Mouse (Mus musculus) lung, adult 10 weeks (tissue): ENCODE data around the gene 6430531B16Rik. TPM values are rescaled to one million over a fixed set of nuclear protein-coding genes. Genes with fewer than 3 reads are reported as not detected.

Experiments
- polyA plus RNA-seq: library from polyadenylated mRNA; stranded (reverse); fragments of 350-450 nt; fragmentation: Illumina TruSeq; extraction: RNeasy Lipid Tissue Mini Kit (QIAGEN cat#74804); gene quantifications from one replicate; pipeline ENCODE4 v1.2.3, GENCODE M21; 2014; ENCODE audit warnings: low read depth, low replicate concordance; ENCODE audit not compliant: insufficient read depth

The 6430531B16Rik gene
- polyA plus RNA-seq: 4.6 TPM

GRCm38 (mm10) chr7:139978278-139978892 lies at the start of gene 6430531B16Rik:
TSS of gene 6430531B16Rik (minus strand) at chr7:139978755.

GRCm38 (mm10) chr7:139992406-139992805 lies 13.9 kb upstream of the 6430531B16Rik start, which contains the start of gene Adam8:
TSS of gene Adam8 (minus strand) at chr7:139992562.

GRCm38 (mm10) chr7:139943674-139944281 lies 34.8 kb downstream of the 6430531B16Rik start, which contains the start of gene Utf1:
TSS of gene Utf1 (plus strand) at chr7:139943789.

Other genes with a start within 250 kb of the 6430531B16Rik start
- gene Adgra1, start 144.6 kb downstream of the 6430531B16Rik start, polyA plus RNA-seq: not detected
- gene Kndc1, start 84.1 kb downstream of the 6430531B16Rik start, polyA plus RNA-seq: 2.2 TPM
- gene Utf1, start 35.0 kb downstream of the 6430531B16Rik start, polyA plus RNA-seq: not detected
- gene Adam8, start 13.8 kb upstream of the 6430531B16Rik start, polyA plus RNA-seq: 6.5 TPM
- 13.9 TPM for gene Zfp511, start 57.6 kb upstream of the 6430531B16Rik start, polyA plus RNA-seq
- gene Tubgcp2, start 57.9 kb upstream of the 6430531B16Rik start, polyA plus RNA-seq: 8.3 TPM
- not detected for gene Msx3, start 70.3 kb upstream of the 6430531B16Rik start, polyA plus RNA-seq
- gene Caly, start 103.8 kb upstream of the 6430531B16Rik start, polyA plus RNA-seq: not detected
- not detected for gene Prap1, start 114.6 kb upstream of the 6430531B16Rik start, polyA plus RNA-seq
- gene Fuom, start 123.7 kb upstream of the 6430531B16Rik start, polyA plus RNA-seq: 29.5 TPM
- 8.8 TPM for gene Paox, start 137.0 kb upstream of the 6430531B16Rik start, polyA plus RNA-seq
- gene Echs1, start 137.7 kb upstream of the 6430531B16Rik start, polyA plus RNA-seq: 97.0 TPM
- 12.7 TPM for gene Mtg1, start 158.8 kb upstream of the 6430531B16Rik start, polyA plus RNA-seq
- gene Sprn, start 176.1 kb upstream of the 6430531B16Rik start, polyA plus RNA-seq: not detected
- not detected for gene Olfr522, start 186.0 kb upstream of the 6430531B16Rik start, polyA plus RNA-seq
- not detected for gene Olfr523, start 194.5 kb upstream of the 6430531B16Rik start, polyA plus RNA-seq
- gene Olfr524, start 227.2 kb upstream of the 6430531B16Rik start, polyA plus RNA-seq: not detected
- gene Cd163l1, start 239.5 kb upstream of the 6430531B16Rik start, polyA plus RNA-seq: 0.48 TPM